In genomic region chr9:25173171-25173570, GRCm38 (mm10) we compare ENCODE assay signal across 9 mouse cellular contexts. TPM values are rescaled to one million over a fixed set of nuclear protein-coding genes. Genes with fewer than 3 reads are reported as not detected.
A peak's percentile ranks its signal among the peaks of the same experiment; 100 is the strongest.
DNase-seq lines count a peak whose midpoint lies in the region; ATAC-seq and TF ChIP-seq lines count a peak whose summit lies in the region.
"Had no signal": no experiment of that assay in that cellular context is flagged by ENCODE, and none has a peak within 500 bp of the region (broad histone marks: within the 10 kb centered on the region; RNA-seq: fewer than 3 reads in every experiment).

No protein-coding gene starts in this region.

- no peak for TF ChIP-seq POLR2A in cerebellum, adult 2 months (IDR thresholded peaks at IDR 0.05; ENCODE audit: borderline replicate concordance, insufficient read depth, low read length)
- TF ChIP-seq POLR2A in lung, adult 2 months (IDR thresholded peaks at IDR 0.05; ENCODE audit: borderline replicate concordance, extremely low read depth, low read depth, low read length): no peak

- H3K4me3 ChIP-seq in cerebellum, adult 2 months (replicated peaks; ENCODE audit: insufficient read depth, low read depth, low read length): no peak overlapping the region
- no peak overlapping the region for H3K4me3 ChIP-seq in lung, adult 2 months (replicated peaks; ENCODE audit: extremely low read depth, low read depth, low read length)
- H3K4me3 ChIP-seq in forebrain, embryonic 10.5 days: no peak overlapping the region

- H3K27me3 ChIP-seq in cerebellum, adult 2 months (ENCODE audit: control insufficient read depth, insufficient read depth, low read length): no peaks in the 10 kb centered on the region
- no peaks in the 10 kb centered on the region for H3K27me3 ChIP-seq in forebrain, embryonic 10.5 days (ENCODE audit: poor library complexity, severe bottlenecking)

- WGBS in cerebellum, adult 2 months: 67% methylated on average over 4 of the region's 4 CpGs
- 32% methylated on average over 4 of the region's 4 CpGs for WGBS in lung, adult 2 months
- 76% methylated on average over 4 of the region's 4 CpGs for WGBS in forebrain, embryonic 10.5 days

- TF ChIP-seq CTCF in cerebellum, adult 2 months (IDR thresholded peaks at IDR 0.05; ENCODE audit: borderline replicate concordance, insufficient read depth, low read depth, low read length): no peak
- TF ChIP-seq CTCF in lung, adult 2 months (IDR thresholded peaks at IDR 0.05; ENCODE audit: insufficient read depth, low read length): no peak

- no peaks in the 10 kb centered on the region for H3K36me3 ChIP-seq in forebrain, embryonic 10.5 days (replicated peaks)

- H3K4me1 ChIP-seq in cerebellum, adult 2 months (ENCODE audit: control insufficient read depth, insufficient read depth, low read length): peaks cover 5% of the 10 kb centered on the region
- H3K4me1 ChIP-seq in lung, adult 2 months (ENCODE audit: control insufficient read depth, insufficient read depth, low read length): peaks cover 27% of the 10 kb centered on the region
- no peaks in the 10 kb centered on the region for H3K4me1 ChIP-seq in forebrain, embryonic 10.5 days

- intact Hi-C loops in gastrocnemius, postnatal 36 days (cut with DNase I): loop anchor here (10.0 kb wide), 1 partner anchor 312 kb away; the partner anchor contains the start of gene Eepd1

- no peak for DNase-seq in cerebellum, adult 2 months
- peak; percentile 26 for DNase-seq in urinary bladder, adult 2 months (ENCODE audit: low spot score)
- DNase-seq in urinary bladder, postnatal 4 days (ENCODE audit: low spot score in 2 of 2): no peak
- DNase-seq in lung, adult 2 months: peak; percentile 73
- peak; percentile 13 for DNase-seq in yolk sac, embryonic 10.5 days (ENCODE audit: low spot score)
- DNase-seq in gastrocnemius, postnatal 36 days: no peak
- no peak for DNase-seq in forebrain, embryonic 10.5 days (ENCODE audit: extremely low spot score, low spot score)
- DNase-seq: B cell, adult 2 months had no signal

- no peak for ATAC-seq in cerebellum, adult (ENCODE audit: insufficient number of reproducible peaks, low FRiP score, low TSS enrichment)

- H3K27ac ChIP-seq in cerebellum, adult 2 months (ENCODE audit: insufficient read depth, low read length): peak overlapping the region; percentile 16; the same call in 1 of the 2 replicates
- no peak overlapping the region for H3K27ac ChIP-seq in forebrain, embryonic 10.5 days

- no peaks in the 10 kb centered on the region for H3K9me3 ChIP-seq in forebrain, embryonic 10.5 days

RNA-seq across cellular contexts. Expression of gene Herpud2, which starts 21.6 kb away (rescaled TPM):
- 39.7 and 43.3 TPM in 2 replicates for polyA plus RNA-seq in cerebellum, adult 2 months (2012; rRNA removed)
- 35.5 and 40.9 TPM in 2 replicates for polyA plus RNA-seq in urinary bladder, adult 2 months (2012; rRNA removed)
- 41.7 and 56.8 TPM in 2 replicates for polyA plus RNA-seq in lung, adult 2 months (2012; rRNA removed)
- 10 to 100 TPM; 36.5 to 40.1 TPM for total RNA-seq in gastrocnemius, postnatal 36 days (2021)
- polyA plus RNA-seq in forebrain, embryonic 10.5 days (2016; fragmentation: Nextera tagmentation; extraction: Ambion mirVana): 22.1 and 24.2 TPM in 2 replicates

Comparison
In these comparisons a context has a peak if more than half of its experiments do, and no peak if none do; other contexts are left out.
1. DNase-seq: peak in urinary bladder, adult 2 months (single experiment), lung, adult 2 months (single experiment) and yolk sac, embryonic 10.5 days (single experiment); none in cerebellum, adult 2 months (0 of 2), urinary bladder, postnatal 4 days (0 of 2), gastrocnemius, postnatal 36 days (0 of 2) and forebrain, embryonic 10.5 days (single experiment).